Mouse (Mus musculus) right cerebral cortex, postnatal 36 days (tissue): Measurements from ENCODE around the gene Gm42906.

Experiments
- DNase-seq, 2 experiments: peaks; one replicate each; pipeline ENCODE4 v3.0.0; 2022; ENCODE audit warnings: low spot score in 2 of 2, mixed read lengths in 1 of 2

Gene Gm42906

DNA sequence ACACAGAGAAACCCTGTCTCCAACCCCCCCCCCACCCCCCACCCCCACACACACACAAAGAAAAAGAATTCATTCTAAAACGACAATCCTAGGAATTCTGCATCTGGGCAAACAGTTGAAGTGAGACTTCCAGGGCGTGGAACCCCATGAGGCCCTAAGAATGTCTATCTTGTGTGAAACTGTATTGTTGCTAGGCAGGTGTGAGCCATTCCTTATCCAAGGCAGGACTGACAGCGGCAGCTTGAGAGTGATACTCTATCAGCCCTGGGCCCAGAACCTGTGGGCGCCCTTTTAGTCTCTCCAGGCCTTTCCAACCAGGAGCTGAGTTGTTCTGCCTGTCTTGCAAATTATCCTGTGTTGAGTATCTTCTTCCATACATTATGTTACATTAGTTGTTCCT, 129.6 kb downstream of the Gm42906 start:
- no peak for DNase-seq

DNA sequence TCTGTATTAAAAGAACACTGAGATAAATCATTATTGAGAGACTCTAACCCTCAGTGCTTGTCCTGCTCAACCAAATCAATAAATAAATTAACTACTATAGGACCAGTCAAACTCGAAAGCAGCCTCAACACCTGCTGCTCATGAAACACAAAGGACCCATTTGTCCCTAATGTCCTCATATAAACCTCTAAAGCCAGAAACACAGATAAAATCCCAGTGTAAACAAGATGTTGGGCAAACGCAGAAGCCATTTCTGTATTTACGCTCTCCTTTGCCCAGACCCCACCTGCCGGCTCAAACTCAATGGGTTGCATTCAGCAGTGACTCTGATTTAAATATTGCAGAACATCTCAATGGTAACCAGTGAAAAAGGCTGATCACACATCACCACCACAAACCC, 131.7 kb downstream of the Gm42906 start:
- DNase-seq: no peak

DNA sequence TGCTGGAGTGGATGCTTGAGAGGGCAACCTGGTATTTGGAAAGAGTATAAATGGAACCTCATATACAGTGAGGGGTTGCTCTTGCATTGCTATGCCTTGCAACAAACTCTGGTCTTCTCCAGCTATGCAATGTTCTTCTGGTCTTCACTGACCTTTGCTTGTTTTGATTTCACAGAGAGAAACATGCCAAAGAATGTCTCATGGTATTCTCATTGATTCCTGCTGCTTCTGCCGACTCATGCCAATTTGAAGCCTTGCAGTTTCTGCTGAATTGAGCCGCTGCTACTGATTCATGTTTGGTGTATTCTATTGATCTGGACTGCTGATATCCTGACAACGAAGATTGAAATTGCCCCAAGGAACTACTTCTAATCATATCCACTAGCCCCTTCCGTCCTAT, 134.4 kb downstream of the Gm42906 start:
- no peak for DNase-seq

DNA sequence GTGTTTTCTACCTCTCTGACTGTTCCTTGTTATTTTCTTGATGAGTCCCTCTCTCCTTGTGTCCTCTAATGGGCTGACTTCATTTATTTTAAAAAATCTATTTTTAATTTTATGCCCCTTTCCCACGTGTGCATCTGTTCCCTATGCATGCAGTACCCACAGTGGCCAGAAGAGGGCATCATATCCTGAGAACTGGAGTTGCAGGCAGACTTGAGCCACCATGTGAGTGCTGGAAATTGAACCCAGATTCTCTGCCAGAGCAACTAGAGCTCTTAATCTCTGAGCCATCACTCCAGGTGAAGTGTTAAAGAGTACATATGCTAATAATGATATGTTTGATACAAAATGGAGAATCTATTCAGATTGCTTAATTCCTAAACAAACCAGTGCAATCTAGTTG, 135.7 kb downstream of the Gm42906 start:
- no peak for DNase-seq

DNA sequence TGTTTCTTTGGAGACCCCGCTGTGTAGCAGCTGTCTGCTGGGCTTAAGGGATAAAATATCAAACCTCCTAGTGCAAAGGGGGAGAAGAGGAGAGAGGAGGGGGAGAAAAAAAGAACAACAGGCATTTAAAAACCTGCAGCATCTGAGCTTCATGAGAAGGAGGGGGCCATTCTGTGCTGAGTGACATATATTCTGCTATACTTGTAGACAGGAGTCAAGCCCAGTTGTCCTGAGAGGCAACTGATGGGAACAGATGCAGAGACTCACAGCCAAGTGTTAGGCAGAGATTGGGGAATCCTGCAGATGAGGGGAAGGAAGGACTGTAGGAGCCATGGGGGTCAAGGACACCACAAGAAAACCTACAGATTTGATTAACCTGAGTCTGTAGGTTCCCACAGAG, 141.6 kb downstream of the Gm42906 start:
- DNase-seq: no peak

DNA sequence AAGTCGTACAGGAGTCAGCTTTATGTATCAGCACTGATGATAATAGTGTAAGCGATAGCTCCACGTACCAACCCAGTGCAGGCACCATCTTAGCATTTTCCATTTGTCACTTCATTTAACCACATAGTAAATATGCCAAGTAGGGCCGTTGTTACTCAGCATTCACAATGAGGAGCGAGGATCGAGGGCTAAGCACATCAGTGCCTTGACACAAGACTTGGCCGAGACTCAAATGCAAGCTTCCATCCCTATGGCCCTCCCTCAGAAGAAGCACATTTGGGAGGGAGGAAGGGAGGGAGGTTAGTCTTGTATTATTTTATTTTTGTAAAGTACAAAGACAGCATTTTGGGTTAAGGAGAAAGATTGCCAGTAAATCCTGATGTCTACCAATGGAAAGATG, 148.4 kb downstream of the Gm42906 start:
- DNase-seq: no peak

DNA sequence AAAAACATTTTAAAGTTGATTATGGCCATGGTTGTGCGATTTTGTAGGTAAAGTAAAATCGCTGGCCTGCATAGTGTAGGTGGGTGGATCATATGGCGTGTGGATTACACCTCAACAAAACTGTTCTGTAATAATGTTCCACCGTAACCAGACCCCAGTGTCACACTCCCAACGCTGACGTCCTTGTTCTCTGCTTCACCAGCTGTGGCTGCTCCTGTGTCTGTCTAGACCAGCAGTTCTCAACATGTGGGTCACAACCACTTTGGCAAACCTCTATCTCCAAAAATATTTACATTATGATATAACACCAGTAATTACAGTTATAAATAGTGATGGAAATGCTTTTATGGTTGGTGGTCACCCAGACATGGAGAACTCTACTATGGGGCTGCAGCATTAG, 150.0 kb downstream of the Gm42906 start:
- no peak for DNase-seq

DNA sequence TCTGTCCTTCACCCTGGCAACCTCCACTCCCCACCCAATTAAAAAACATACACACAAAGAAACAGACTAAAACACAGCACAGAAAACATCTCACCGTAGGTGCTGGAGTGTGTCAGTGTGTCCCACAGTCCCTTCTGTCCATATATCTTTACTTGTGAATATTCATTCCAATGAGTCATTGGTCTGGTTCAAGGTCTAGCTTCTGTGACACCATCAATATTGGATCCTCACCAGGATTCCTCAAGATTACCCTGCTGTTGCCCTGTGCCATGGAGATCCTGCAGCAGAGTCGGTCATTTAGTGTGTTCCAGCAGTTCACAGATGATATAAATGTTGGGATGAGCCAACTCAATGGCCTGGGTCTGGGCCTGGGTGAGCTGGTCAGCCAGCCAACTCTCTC, 152.0 kb downstream of the Gm42906 start:
- no peak for DNase-seq

DNA sequence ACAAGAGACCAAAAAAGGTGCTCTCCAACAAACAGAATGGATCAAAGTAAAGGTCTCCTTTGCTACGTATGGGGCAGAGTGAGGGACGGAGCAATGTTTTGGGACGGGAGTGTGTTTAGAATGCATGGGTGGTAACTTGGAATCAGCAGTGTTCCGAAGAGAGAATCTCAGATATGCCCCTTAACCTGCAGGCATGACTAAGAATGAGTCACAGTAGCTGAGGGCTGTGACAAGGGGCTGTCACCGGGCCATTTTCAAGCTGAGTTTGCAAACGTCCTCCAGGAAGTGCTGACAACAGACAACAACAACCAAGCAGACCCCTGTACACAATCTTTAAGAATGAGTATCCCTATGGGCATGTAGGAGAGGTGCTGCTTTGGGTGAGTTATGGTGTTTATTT, 153.7 kb downstream of the Gm42906 start:
- no peak for DNase-seq

DNA sequence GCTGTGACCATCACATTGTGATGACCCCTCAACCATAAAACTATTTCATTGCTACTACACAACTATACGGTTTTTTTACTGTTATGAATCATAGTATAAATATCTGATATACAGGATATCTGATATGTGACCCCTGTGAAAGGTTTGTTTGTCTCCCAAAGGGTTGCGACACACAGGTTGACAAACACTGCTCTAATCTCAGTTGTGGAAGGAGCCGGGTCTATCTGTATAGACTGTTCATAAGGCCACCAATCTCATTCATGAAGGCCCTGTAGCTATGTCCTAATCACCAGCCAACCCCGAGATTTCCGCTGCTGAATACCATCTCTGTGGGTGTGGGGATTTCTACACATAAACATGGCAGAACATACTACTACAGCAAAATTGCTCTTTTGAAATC, 157.1 kb downstream of the Gm42906 start:
- DNase-seq: no peak

DNA sequence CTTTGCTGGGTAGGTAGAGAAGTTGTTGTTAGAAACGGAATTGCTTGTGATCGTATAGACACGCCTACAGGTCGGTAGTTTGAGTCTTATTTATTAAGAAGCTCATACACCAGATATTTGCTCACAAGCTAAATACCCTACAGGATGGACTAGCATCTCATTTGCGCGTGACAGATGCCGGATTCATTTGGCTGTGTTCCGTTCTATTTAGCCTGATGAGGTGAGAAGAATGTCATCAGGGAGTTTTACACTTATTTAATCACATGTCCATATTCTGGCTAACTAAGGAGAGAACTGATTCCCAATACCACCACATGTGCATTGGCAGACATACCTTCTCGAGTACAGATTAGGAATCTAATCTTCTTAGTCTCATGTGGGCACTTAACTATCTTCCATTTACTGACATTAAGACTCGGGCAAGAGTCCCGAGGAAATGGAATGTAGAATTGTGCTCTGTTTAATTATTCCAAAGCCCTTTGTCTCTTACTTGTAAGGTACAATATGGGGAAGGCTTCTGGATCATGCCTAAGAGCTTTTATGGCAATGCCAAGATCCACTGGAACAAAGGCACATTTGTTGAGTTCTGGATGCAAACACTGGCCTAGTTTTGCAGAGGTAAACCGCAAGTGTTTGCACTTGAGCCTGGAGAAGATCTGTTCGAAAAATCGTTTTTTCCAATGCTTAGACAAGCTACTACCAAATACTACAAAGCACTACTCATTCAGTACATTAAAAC, 160.9 kb downstream of the Gm42906 start:
- no peak for DNase-seq

DNA sequence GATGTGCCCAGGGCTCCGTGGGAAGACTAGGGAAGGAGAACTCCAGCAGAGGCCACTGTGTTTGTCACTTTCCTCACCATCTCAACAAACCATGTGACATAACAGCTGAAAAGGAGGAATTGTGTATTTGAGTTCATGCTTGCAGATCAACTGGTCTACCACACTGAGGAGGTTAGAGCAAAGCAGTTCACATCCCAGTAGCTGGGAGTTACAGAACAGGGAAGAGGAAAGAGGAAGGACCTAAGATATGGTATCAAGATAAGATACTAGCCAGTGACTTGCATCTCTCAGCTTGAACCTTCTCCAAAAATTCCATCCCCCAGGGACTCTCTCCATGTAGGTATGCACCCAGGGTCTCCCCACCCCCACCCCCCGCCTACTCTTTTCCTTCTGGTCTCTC, 166.4 kb downstream of the Gm42906 start:
- no peak for DNase-seq

DNA sequence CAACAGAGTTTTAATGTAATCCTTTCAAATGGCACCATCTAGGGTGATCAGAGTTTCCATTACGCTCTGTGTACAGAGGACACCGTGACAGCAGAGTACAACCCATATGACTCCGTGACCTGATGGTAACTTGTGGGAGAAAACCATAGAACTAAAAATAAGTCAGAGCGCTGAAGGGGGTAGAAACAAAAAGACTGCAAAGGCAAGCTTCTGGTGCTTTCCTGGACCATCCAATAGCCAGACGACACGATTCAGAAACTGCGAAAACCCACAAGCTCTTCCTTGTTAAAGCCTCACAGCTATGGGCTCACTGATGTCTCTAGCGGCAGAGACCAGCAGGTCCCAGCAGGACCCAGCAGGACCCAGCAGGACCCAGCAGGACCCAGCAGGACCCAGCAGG, 175.8 kb downstream of the Gm42906 start:
- DNase-seq: no peak

DNA sequence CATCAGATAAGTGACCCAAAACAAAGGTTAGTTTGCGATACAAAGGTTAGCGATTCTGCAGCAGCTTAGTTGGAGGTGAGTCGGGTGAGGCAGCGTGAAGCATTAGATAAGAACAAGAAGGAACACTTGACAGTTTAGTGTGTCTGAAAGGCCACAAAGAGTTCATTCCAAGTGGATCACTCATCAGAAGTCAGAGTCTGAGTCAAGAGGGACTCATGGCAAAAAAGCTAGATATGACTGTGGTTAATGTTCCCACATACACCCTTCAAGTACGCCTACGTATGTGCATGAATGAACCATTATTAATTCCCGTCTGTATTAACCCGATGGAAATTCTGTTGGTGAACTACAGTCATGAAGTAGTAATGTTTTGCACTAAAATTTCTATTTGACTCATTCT, 176.3 kb downstream of the Gm42906 start:
- DNase-seq: no peak

DNA sequence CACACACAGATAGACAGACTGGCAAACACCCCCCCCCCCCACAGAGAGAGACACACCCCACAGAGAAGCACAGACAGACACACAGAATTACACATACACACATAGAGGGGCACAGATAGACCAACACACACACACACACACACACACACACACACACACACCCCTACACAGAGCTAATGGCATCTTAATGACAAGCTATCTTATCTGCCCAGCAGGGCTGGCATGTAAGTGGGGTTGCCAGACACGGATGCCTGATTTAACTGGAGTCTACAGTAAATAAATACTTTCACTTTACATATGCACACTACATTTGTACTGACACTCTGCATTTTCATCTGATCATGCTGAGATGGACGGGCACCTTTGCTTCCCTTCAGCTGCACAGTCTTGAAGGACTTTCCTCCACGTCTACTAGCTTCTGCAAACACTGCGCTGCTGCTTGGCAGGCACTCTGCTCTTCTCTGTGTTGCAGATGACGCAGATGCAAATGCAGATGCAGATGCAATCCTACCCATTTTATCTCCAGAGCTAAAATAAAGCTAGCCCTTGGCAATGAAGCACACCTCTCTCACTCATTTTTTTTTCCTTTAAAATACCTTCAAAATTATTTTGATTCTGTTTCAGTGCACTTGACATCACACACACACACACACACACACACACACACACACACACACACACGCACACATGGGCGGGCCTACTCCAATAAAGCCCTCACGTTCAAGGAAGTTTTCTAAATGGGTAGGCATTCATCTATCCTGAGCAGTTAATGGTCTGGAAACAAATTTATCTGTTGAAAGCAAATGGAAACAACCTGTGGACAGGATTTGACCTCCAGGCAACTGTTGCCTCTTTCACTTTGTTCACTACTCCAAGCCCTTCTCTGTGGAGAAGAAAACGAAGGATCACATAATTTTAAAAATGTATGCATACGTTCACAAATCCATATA, 179.0 kb downstream of the Gm42906 start:
- DNase-seq: peak in 1 of 2 experiments; percentile 33

DNA sequence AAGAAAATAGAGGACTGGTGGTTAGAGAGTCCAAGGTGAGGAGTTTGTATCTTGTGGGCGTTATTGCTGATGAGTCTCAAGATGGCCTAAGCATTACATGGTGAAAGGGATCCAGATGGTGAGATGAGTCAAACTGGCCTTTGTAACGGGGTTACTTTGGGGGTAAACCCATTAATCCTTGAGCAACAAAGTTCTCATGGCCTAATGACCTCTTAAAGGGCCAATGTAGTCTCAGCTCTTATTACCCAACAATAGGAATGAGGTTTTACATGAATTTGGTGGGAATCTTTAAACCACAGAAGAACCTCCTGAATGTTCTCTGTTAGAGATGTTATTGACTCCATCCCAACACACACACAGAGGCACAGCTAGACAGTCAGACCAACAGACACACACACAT, 179.9 kb downstream of the Gm42906 start:
- no peak for DNase-seq

DNA sequence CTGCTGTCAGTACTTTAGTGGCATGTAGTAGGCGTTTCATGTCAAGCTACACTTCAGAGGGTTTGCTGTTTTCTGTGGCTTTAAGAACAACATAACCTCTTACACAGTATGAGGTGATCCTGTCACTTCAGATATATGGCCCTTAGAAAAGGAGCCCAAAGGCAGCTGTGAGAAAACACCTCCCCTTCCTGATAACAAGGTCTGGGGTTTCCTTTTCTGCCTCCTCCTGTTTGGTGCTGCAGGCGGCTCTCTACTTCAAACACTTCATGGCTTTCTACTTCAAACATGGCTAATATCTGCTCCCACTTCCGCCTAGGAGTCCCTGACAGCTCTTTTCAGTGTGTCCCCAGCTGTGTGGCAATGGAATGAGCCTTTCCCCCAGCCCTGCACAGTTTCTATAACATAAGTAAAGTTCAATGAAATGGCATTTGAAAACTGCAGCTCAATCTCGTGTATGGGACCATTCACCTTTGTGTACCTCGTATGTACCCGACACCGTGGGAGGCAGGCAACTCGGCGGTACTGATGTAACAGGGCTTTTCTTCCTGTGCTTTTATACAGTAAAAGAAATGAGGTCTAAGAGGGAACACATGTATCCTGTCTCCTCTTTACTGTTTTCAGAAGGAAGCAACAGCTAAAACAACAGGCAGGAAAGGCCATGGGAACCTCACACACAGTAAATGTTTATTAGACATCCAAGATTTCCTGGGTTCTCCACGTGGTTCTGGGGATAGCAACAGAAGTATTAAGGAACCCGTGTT, 180.7 kb downstream of the Gm42906 start:
- DNase-seq: no peak

DNA sequence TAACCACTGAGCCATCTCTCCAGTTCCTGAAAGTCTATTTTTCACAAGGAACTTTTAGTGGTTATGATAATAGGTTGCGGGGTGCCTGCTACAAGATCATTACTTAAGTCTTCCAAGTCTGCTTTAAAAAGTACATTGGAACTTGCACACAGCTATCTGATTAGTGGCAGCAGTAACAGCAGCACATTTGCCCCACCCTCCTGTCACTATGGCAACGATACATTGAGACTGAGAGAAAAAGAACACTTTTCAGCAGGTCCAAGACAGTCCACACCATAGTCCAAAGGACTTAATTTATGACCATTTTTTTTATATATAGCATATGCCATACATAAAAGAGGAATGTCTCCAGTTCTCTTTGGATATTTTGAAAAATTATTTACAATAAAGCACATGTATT, 181.7 kb downstream of the Gm42906 start:
- no peak for DNase-seq

DNA sequence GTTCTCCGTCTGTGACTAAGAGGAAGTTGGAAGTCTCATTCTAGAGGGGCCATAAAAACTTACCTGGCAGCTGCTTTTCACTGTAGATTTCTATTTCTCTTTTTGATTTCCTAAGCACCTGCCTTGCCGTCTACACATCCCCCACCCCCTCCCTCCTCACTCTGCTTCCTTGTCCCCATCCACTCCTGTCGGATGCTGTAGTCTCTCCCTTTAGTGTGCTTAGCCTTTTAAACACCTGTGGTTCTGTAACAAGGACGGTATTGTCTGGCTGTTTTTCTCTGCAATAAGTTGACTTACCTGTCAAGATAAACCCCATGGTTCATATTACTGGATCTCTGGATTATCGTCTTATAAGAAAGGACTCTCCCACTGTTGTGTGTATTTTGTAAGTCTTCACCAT, 182.4 kb downstream of the Gm42906 start:
- DNase-seq: no peak

DNA sequence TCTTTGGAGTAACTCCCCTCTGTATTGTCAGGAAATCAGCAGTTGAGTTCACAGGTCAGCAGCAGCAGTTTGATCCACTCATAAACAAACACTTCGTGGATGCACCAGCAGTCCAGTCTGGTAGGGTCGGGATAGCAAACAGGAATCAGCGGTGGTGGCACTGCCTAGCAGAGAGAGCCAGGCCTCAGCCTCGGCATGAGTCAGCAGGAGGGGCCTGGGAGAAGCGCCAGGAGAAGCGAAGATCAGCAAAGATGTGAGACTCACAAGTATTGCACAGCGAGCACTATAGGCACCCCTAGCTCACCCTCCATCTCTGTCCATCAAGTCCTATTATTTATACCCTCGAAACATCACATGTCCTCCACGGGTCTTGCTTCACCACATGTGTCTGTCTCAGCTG, 189.2 kb downstream of the Gm42906 start:
- no peak for DNase-seq

DNA sequence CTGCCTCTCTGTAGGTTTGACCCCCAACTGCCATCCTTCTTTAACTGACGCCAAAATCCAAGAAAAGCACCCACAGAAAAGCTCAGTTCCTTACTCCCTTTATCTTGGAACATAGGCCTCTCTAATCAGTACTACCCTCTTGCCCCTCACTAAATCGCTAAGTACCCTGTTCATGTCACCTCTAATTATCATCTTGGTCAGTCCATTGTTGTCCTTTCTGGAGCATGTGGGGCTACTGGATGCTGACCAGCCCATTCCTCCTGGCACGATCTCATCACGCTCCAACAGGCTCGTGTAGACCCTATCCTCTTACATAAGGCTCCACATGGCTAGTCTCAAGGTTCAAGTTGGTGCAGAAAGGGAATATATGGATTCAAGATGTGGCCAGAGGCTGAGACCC, 191.6 kb downstream of the Gm42906 start:
- no peak for DNase-seq

DNA sequence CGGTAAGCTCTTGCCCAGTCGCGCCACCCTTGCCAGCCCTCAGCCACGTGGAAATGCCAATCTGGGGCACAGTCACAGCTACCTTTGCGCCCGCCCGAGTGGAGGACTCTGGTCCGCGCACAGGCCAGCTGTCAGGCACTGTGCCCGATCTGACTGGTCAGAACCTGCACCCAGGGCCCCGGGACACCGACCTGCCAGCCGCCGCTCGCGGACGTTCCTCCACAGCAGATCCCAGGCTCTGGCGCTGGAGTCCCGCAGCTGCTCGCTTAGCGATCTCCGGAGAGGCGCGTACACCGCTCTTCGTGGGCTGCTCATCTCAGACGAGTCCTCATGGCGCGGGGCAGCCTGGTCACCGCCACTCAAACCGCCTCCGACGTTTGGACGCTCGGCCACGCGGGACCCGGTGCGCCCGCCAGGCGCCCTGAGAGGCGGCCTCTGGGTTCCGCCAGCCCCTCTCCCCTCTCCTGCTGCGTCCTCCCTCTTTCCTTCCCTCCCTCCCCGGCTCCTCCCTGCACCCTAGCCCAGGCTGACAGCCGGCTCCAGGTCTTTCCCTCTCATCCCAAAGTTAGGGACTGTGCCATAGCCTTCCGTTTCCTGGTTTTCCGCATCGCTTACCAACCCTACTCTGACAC, 194.4 kb downstream of the Gm42906 start, which contains the start of gene Stard13:
Gene Stard13 (minus strand): TSS at position 437 of the 632 bp plus-strand sequence.
- DNase-seq: peak in 1 of 2 experiments; percentile 24
